Mouse (Mus musculus): Measurements from ENCODE around the gene Arhgap18.

DNA sequence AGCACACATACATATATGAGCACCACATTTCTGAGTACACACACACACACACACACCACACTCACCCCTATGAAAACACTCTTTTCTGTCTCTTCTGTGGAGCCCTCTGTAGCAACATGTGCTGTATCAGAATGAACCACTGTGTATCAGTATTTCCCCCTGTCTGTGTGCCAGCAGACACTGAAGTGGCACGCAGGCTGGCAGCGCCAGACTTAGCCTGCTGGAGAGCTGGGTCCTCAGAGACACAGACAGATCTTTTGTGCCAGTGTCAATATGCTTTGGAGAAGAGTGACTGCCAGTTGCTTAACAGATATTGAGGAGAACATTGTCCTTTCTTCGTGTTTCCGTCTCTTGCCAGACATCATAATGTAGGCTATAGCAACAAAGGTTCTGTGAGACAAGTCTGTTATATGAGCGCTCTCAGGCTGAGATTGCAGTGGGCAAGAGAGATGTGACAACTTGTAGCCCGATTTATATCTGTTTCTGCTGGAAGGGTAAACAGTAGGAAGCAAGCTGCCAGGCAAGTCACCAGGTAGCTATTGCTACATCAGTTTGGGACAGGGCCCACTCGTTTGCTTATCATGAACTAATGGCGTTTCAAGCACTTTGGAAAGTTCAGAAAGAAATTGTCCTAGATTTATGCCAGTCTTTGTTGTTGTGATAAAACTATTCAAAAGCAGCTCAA lies 102.8 kb downstream of the Arhgap18 start:
- TF ChIP-seq CTCF (IDR thresholded peaks at IDR 0.05; ENCODE audit: control insufficient read depth, insufficient read depth, insufficient read length) (no peak), USF1 (IDR thresholded peaks at IDR 0.05; ENCODE audit: low read depth) (no peak), MYOD1 (IDR thresholded peaks at IDR 0.05; ENCODE audit: control insufficient read depth, insufficient read length, low read depth) (no peak), MYOG (IDR thresholded peaks at IDR 0.05; ENCODE audit: control insufficient read depth, extremely low read depth, insufficient read length) (no peak), MAX (IDR thresholded peaks at IDR 0.05) (no peak), CEBPB (IDR thresholded peaks at IDR 0.05; ENCODE audit: low read depth) (no peak)
